Mouse (Mus musculus) frontal cortex, postnatal 36 days (tissue): Measurements from ENCODE around the gene Ttbk2.

ENCODE experiments used
- DNase-seq, 2 experiments: peaks; one replicate each; pipeline ENCODE4 v3.0.0; 2022; ENCODE audit warnings: low spot score in 2 of 2

Gene Ttbk2

DNA sequence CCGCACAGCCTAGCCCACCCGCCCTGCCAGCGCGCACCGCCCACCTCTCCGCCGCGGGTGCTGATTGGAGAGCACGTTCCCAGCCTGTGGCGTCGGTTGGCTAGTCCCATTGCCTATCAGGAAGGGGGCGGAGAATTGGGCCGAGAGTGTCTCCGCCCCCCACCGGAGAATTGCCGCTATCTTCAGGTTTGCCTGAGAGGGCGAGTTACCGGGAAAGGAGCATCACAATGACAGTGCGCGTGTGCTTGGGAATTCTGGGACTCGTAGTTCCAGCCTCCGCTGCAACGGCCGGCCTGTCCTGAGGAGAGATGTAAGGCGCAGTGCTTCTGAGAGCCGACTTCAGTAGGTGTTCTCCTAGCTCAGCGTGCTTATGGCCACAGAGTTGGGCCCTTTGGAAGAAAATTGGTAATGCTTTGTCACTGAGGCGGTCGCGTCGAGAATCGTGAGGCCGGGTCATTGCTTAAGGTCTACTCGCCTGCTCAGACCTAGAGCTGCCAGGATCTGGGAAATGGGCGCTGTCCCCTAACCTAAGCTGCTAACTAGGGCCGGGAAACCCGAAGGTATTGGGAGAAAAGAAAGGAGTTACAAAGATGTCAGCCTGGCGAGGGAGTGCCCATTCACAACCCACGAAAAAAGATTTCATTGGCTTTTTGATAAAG lies at the start of gene Ttbk2:
TSS of gene Ttbk2 (minus strand) at position 181 of the 659 bp plus-strand sequence.
- peak; percentile 99 for DNase-seq

DNA sequence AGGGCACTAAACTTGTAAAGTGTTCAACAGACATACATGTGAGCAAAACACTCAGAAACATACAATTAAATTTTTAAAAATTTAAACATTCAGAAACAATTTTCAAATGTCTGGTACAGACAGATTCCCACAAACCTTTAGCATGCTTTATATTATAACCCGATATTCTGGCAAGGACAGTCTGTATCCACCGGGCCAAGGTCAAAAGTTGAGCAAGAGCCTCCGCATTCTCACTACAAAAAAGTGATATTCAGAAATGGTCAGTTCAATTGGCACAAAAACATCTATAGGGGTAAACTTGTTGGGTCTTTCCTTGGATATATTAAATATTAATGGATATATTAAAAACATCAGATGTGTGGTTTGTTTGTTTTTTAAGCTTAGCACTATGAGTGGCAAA lies 46.0 kb upstream of the Ttbk2 start:
- DNase-seq: no peak

DNA sequence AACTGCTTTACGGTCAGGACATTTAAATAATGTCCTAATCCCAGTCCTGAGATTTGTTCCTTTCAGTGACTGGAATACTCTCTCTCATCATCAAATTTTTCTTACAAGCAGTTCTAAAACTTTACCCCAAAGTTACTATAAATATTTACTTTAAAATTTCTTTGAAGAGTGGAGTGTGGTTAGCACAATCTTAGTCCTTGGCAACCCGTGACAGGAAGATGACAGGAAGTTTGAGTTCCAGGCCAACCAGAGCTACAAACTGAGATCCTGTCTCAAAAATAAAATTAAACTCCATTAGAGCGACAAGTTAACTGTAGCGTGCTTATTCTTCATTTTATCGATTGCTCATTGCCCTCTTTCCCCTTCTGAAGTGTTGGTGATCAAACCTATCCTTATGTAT lies 37.2 kb upstream of the Ttbk2 start:
- DNase-seq: no peak

DNA sequence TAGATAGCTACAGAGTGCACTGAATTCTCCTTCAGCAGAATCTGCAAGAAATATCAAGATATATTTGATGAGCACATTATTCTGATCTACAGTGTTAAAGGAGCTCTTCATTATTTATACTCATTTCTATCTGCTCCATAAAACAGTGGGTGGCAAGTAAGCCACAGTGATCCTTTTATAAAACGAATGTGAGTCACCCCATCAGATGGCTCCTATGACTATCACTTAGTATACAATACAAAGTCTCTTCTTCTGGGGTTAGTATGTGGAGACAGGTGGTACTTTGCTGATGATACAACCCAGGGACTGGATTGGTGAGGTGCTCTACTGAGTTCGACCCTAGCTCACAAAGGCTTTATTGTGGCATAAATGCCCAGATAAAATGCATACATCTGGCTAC lies 22.8 kb upstream of the Ttbk2 start:
- peak in 1 of 2 experiments; percentile 24 for DNase-seq

DNA sequence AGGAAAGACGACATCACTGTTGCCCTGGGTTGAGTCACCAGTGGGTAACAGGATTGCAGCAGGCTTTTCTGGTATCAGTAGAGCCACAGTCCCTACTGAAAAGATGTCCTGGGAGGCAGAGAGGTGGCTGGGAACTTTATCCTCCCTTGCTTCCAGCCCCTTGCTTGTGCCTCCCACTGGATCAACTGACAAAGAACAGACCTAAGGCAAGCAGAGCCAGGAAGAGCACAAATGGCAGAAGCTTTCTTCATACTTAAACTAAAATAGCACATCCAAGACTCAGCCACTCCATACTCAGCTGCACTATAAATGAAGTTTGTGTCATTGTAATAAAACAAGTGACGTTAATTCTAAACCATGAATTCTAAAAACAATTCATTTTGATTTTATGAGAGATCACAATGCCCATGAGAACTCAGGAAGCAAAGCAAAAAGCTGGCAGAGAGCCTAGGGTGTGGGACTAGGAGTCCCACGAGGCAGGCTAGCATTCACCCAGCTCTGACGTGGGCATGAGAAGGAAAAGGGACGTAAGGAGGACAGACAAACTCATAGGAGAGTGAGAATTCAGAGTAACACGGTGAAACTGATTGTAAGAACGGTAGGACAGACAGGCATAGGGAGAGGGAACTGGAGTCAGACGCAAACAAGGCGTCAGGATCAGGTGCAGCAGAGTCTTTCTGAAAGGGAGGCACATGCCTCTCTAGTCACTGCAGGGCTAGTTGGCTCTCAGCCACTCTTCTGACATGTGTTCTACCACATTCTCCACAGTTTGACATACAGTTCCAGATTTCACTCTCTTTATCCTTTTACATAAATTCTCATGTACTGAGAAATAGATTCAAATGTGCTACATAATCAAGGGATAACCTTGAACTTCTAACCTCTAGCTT lies 21.3 kb upstream of the Ttbk2 start:
- peak; percentile 27 to 31 for DNase-seq

DNA sequence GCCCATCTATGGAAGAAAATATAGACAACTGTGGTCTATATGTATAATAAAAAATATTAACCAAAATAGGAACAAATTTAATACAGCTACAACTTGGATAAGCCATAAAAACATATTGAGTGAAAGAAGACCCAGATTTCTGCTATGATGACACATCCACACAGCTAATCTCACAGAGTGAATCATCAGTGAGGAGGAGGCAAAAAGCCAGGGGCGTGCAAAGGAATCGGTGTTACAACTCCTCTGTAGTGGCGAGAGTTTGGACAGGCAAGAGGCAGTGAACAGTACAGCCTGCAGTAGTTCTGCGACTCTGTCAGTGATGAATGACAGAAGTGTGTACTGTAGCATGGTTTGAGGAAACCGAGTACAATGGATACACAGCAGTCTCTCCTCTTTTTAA lies 16.9 kb upstream of the Ttbk2 start:
- peak; percentile 39 to 60 for DNase-seq

DNA sequence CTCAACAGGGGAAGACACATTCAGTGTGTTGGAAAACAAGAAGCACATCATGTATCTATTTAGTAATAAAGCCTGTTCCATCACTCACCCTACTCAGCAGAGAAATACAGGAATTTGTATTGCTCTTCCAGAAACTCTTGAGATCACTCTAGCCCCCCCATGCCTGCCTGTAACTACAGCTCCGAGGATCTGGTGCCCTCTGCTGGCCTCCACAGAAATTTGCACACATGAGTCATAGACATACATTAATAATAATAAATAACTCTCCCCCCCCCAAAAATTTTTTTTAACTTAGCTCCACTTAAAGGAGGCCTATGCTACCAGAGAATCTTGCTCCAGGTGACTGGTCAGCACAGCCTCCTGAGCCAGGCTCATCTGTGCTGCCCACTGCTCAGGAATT lies 16.2 kb upstream of the Ttbk2 start:
- DNase-seq: no peak

DNA sequence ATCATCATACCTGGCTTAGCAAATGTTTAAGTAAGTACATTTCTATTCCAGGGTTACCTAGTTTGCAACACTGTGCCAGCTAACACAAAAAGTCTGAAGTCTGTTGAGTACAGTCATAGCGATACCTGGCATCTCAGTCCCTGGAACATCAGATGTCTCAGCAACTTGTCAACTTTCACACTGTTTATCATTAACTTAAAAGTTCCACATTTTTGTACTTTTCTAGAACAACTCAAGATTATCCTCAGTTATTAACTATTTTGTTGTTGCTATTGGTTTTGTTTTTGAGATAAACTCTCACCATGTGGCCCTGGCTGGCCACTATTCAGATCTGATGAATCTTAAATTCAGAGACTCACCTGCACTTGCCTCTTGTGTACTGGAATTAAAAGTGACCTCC lies 13.0 kb upstream of the Ttbk2 start:
- no peak for DNase-seq

DNA sequence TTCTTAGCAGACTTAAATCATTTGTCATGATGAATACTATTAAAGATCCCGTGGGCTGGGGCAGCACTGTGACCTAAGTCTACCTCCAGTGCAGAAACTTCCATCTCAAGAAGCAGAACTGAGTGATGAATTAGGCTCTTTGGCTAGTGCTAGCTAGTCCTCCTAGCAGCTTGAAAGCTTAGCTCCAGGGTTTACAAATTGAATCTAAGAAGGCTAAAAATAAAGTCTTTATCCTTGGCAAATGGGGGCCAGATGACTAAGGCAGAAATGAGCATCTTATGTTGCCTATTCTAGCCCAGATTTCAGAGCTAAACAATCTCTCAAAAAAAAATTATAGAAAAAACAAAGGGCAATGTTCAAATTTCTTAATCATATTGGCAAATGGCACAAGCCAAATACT lies 10.3 kb upstream of the Ttbk2 start:
- no peak for DNase-seq

DNA sequence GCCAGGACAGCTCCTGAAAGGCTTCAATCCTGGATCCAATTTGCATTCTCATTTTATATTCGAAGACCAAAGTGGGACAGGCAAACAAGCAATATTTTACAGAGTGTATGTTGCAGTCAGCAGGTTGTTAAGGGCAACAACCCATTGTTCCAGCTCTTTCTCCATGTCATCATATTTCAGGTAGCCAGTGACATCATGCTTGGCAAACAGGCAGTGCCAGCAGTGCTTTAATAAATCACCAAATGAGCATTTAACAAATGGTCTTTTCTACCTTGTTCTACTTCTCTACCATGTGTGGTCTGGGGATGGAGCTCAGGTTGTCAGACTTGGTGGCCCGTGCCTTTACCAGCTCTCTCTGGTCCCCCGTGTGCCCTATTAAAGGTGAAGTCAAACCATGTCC lies 7.7 kb upstream of the Ttbk2 start:
- no peak for DNase-seq

DNA sequence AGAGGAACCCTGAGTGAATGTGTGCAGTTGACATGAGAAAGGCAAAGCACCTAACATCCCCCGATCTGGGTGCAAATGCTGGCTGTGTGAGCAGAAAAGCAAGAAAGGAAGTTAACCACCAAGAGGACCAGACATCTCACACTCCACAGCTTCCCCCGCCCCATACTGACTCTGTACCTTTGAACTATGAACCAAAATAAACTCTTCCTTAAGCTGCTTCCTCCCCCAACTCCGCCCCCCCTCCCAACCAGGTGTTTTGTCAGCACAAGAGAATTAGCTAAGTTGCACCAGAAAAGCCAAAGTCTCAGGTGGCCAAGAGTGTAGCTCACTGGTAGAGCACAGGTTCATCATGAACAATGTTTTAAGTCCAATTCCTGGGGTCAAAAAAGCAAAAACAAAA lies 2.7 kb upstream of the Ttbk2 start:
- DNase-seq: no peak

DNA sequence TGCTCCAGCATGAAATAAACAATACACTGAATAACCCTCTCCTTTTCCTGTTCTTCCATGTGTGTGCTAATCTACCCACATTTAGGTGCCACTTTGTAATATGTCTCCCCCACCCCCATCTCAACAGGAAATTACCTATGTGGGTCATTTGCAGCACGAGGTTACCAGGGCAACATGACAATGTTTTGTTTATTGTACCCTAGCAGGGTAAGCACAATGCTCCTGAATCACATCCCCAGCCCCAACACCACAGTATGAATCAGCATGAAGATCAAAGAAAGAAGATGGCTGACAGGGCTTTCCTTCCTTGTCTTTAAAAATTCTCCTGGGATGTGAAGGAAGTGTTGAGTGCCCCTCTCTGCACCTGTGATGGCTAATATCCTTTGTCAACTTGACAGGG lies 2.2 kb upstream of the Ttbk2 start:
- no peak for DNase-seq

DNA sequence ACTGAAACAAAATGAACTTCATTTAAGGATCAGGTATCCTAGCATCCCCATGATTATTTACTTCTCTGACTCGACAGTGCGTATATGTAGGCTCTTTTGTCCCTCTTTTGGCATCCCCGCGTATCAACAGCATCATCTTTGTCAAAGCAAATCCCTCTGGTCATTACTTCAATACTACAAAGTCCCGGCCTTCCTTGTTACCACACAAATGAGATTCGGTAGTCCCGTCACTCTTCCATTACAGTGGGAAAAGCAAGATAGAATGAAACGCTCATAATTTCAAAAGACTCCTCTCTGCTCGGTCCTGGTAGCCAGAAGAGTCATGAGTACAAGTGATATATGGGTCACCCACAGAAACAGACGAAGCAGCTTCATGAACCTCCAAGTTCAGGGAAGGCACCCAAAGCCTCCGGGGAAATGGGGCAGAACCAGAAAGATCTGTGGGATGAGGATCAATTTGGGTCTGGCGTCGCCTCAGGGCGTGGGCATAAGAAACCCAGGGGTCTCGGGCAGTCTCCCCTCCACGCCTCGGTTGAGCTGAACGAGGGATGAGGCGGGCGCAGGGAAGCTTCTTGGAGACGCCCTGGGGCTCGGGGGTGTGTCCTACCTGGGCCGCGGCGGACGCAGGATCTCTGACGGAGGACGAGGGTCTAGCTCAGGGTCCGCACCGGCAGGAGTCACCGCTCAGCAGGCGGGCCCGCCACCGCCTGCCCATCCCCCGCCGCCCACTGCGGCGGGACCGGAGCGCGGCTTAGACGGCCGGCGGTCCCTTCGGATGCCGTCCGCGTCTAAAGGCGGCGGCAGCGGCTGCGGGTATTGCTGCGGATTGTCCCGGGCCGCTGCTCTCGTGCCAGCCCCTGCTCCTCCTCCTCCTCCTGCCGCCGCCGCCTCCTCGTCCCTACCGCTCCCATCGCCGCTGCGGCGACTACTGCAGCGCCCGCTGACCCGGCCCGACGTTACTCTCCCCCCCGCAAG lies 668 bp downstream of the Ttbk2 start, which contains the start of gene Cdan1:
TSS of gene Cdan1 (minus strand) at position 680 of the 975 bp plus-strand sequence.
- DNase-seq: peak; percentile 37 to 51

DNA sequence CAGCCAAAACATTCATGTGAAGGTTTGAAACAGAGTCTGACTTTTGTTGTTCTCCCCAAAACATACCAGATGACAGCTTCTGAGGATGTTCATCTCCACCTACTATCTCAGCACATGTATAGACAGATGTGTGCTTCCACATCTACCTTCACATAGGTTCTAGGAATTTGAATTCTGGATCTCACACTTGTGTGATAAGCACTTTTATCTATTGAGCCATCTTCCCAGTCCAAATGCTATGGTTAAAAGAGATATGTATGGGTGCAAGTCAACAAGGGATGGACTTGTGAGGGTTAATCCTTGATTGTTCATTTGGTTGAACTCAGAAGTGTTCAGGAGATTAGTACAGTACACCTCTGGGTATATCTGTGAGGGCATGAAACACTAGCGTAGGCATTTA lies 5.1 kb downstream of the Ttbk2 start:
- DNase-seq: no peak

DNA sequence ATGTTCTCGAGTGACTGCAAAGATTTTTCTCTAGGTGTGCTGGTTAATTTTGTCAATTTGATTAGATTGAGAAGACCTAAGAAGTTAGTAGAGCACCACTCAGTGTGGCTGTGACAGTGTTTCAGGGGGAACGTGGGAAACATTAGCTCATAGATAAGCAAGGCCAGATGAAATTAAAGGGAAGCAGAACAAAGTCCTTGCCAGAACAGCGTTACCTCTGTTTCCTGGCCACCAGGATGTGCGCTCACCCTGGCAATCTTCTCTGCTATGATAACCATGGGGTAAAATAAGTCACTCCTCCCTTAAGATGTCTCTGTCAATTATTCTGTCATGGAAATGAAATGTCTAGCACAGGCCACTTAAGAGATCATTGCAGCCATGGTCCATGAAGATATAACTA lies 6.4 kb downstream of the Ttbk2 start:
- DNase-seq: no peak

DNA sequence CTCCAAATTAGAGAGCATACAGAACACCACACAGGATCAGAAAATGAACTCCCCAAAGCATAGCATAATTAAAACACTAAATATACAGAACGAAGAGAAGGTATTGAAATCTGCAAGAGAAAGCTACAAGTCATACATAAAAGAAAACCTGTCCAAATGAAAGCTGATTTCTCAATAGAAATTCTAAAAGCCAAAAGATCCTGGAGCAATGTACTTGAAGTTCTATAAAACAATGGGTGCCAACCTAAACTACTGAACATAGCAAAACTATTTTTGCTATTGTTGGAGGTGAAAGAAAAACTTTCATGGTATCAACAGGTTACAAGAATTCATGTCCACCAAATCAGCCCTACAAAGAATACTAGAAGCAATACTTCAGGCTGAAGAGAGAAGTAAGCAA lies 9.2 kb downstream of the Ttbk2 start:
- no peak for DNase-seq

DNA sequence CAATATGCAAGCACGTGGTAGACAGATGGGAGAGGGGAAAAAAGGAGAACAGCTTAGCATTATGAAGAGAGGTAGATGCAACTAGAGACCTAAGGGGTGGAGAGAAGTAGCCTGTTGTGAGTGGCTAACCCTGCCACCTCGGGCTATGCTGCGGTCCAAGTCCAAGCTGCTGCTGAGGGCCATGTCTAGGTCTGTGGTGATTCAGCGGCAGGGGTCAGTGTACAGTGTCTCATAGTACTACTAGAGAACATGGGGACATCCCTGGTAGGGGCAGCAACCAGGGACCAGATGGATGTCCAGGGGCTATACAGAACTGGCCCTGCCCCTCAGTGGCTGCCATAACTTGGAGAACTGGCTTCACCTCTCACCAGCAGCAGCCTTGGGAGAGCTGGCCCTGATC lies 15.2 kb downstream of the Ttbk2 start:
- no peak for DNase-seq

DNA sequence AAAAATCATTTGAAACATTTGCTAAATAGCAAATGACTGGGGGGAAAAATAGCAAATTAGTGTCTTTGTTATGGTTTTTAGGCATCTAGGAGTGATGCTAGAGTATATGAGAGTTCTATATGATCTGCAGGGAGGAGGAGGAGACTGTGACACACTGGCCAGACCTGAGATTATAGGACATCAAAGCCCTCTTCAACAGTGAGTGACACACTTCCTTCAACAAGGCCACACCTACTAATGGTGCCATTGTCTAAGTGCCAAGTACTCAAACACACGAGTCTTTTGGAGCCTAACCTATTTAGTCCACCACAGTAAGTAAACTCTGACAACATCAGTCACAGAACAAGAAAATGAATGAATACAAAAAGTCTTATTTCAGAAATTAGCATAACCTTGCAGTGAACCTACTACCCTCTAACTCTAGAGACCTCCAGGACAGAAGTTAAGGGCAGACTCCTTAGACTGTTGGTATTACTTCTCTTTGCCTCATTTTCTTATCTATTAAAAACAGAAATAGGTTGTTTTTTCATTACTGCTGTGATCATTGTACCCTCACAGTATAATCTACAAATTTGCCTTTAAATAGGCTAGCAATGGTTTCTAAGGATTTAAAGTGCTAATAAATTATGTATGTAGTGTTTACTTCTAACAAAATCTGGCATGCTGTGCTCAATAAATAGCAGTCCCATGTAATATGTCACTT lies 23.3 kb downstream of the Ttbk2 start:
- DNase-seq: no peak

DNA sequence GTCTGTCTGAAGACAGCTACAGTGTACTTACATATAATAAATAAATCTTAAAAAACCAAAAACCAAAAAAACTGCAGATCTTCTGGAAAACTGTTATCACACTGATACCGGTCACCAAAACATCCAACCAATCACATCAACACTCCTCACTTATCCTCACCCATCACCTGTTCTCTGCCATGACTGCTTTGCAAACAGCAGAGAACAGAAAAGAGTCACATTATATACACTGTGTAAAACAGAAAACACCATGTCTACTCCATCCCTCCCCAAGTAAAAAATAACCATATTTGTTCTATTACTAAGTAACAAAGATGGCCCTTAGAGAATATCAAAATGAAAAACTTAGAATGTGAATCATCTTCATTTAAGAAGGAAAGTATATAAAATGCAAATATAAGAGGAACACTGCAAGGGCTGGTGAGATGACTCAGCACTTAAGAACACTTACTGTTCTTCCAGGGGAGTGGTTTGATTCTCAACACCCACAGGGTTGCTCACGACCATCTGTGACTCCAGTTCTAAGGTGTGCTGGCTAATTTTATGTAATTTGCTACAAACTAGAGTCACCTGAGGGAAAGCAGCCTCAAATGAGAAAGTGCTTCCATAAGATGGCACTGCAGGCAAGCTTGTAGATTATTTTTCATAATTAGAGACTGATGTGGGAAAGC lies 80.0 kb downstream of the Ttbk2 start:
- peak; percentile 31 to 40 for DNase-seq

DNA sequence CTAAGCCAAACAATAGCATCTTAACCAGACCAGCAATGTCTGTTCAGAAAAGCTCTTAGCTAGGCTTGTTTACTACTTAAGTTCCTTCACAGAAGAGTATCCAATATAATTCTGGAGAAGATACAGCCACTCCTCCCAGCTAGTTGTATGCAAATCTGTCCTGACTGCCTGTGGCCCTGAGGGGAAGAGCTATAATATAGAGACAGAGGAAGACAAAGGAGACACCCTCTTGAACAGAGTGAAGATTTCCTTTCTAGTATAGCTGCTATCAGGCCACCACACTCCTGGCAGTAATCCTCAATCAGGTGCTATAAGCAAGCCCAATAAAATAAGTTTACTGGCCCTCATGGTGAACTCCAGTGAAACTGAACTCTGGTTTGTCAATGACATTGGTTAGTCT lies 88.5 kb downstream of the Ttbk2 start:
- no peak for DNase-seq

DNA sequence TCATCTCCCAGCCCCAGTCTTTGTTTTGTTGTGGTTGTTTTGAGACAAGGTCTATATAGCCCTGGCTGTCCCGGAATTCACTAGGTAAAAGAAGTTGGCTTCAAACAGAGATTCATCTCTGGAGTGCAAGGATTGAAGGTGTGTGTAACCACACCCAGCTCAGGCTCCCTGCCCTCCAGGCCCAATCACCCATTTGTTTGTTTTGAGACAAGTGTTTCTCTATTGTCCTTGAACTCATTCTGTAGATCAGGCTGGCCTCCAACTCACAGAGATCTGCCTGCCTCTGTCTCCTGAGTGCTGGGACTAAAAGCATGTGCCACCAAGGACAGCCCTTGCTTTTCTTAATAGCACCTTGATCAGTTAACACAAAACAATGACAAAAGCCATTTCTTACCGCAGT lies 102.4 kb downstream of the Ttbk2 start:
- DNase-seq: no peak
